27 mouse cellular contexts compared by ENCODE assay signal in the genomic region with DNA sequence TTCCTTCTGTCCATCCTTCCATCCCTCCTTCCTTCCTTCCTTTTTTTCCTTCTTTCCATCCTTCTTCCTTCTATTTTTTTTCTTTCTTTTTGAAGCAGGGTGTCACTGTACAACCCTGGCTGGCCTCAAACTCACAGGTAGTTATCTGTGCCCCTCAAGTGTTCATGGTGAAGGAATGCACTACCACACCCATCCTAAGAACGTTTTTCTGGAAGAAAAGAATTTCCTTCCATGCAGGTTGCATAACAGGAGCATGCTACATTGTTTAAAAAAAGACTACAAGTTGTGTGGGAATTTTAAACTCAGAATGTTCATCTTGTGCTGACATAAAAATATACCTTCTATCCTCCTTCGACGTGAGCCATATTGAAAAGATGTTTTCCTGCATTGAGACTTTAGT. TPM values are rescaled to one million over a fixed set of nuclear protein-coding genes. Genes with fewer than 3 reads are reported as not detected.
DNase-seq lines count a peak whose midpoint lies in the region; ATAC-seq and TF ChIP-seq lines count a peak whose summit lies in the region.
"Had no signal": no experiment of that assay in that cellular context is flagged by ENCODE, and none has a peak within 500 bp of the region (broad histone marks: within the 10 kb centered on the region; RNA-seq: fewer than 3 reads in every experiment).

No protein-coding gene starts in this region.

- no peak overlapping the region for H3K9ac ChIP-seq in forebrain, embryonic 11.5 days (ENCODE audit: low read length)
- H3K9ac ChIP-seq in hindbrain, postnatal 0 days (replicated peaks; ENCODE audit: low read length): no peak overlapping the region
- H3K9ac ChIP-seq: embryonic facial prominence, embryonic 13.5 days; forebrain, embryonic 12.5 days; forebrain, embryonic 15.5 days; hindbrain, embryonic 12.5 days; hindbrain, embryonic 15.5 days; intestine, embryonic 15.5 days had no signal

- H3K79me2 ChIP-seq in myocyte (ENCODE audit: control insufficient read depth, insufficient read depth): peaks cover 100% of the 10 kb centered on the region

- no peaks in the 10 kb centered on the region for H3K4me1 ChIP-seq in forebrain, embryonic 11.5 days (replicated peaks; ENCODE audit: control insufficient read depth, insufficient read depth, low read length)
- peaks cover 6% of the 10 kb centered on the region; the same call in 1 of the 2 replicates for H3K4me1 ChIP-seq in hindbrain, postnatal 0 days (ENCODE audit: insufficient read depth, low read length)
- H3K4me1 ChIP-seq: embryonic facial prominence, embryonic 10.5 days; embryonic facial prominence, embryonic 13.5 days; forebrain, embryonic 12.5 days; forebrain, embryonic 15.5 days; hindbrain, embryonic 12.5 days; intestine, embryonic 15.5 days had no signal

- no peak overlapping the region for H3K4me3 ChIP-seq in layer of hippocampus, adult 2 months
- H3K4me3 ChIP-seq in myocyte: no peak overlapping the region
- H3K4me3 ChIP-seq in forebrain, embryonic 11.5 days (ENCODE audit: low read depth, low read length): no peak overlapping the region
- H3K4me3 ChIP-seq in hindbrain, postnatal 0 days (ENCODE audit: low read length): no peak overlapping the region
- H3K4me3 ChIP-seq: embryonic facial prominence, embryonic 10.5 days; embryonic facial prominence, embryonic 13.5 days; forebrain, embryonic 12.5 days; forebrain, embryonic 15.5 days; gastrocnemius, adult 2 months; hindbrain, embryonic 12.5 days; hindbrain, embryonic 15.5 days; intestine, embryonic 15.5 days had no signal

- 83% methylated on average over 3 of the region's 3 CpGs for WGBS in forebrain, embryonic 11.5 days
- 83% methylated on average over 3 of the region's 3 CpGs for WGBS in hindbrain, postnatal 0 days

- no peaks in the 10 kb centered on the region for H3K9me3 ChIP-seq in forebrain, embryonic 11.5 days (ENCODE audit: control insufficient read depth, low read length)
- H3K9me3 ChIP-seq in hindbrain, postnatal 0 days (ENCODE audit: low read length): no peaks in the 10 kb centered on the region
- H3K9me3 ChIP-seq: embryonic facial prominence, embryonic 10.5 days; embryonic facial prominence, embryonic 13.5 days; forebrain, embryonic 12.5 days; forebrain, embryonic 15.5 days; hindbrain, embryonic 12.5 days; hindbrain, embryonic 15.5 days; intestine, embryonic 15.5 days had no signal

- peak overlapping the region; percentile 57; the same call in 1 of the 2 replicates for H3K27ac ChIP-seq in layer of hippocampus, adult 2 months
- H3K27ac ChIP-seq in forebrain, embryonic 11.5 days (ENCODE audit: low read depth, low read length): no peak overlapping the region
- no peak overlapping the region for H3K27ac ChIP-seq in hindbrain, postnatal 0 days
- H3K27ac ChIP-seq: embryonic facial prominence, embryonic 10.5 days; embryonic facial prominence, embryonic 13.5 days; forebrain, embryonic 12.5 days; forebrain, embryonic 15.5 days; gastrocnemius, adult 2 months; hindbrain, embryonic 12.5 days; hindbrain, embryonic 15.5 days; intestine, embryonic 15.5 days had no signal

- no peak for DNase-seq in layer of hippocampus, adult 2 months (ENCODE audit: low spot score in 2 of 2)
- no peak for DNase-seq in layer of hippocampus, postnatal 14 days (ENCODE audit: low spot score in 2 of 2)
- peak; percentile 27 for DNase-seq in 3T3-L1 (ENCODE audit: low read depth, low spot score)
- DNase-seq in brain, adult 2 months (ENCODE audit: low read depth, low spot score): peak; percentile 33
- DNase-seq in forebrain, embryonic 11.5 days (ENCODE audit: low spot score): no peak
- DNase-seq in hindbrain, postnatal 0 days (ENCODE audit: low spot score): no peak
- DNase-seq: adrenal gland, adult 8-10 months; adrenal gland, postnatal 36 days; cerebellum, adult 11 months; cerebellum, adult 2 months; cerebellum, adult 9-11 months; cerebellum, postnatal 25 days; embryo, embryonic 11 days; gastrocnemius, adult 2 months; gastrocnemius, postnatal 14 days had no signal

- H3ac ChIP-seq in myocyte (ENCODE audit: control insufficient read depth, insufficient read length): no peak overlapping the region

- H3K27me3 ChIP-seq in myocyte (ENCODE audit: control insufficient read depth, insufficient read depth, insufficient read length): no peaks in the 10 kb centered on the region
- no peaks in the 10 kb centered on the region for H3K27me3 ChIP-seq in forebrain, embryonic 11.5 days (ENCODE audit: control insufficient read depth, insufficient read depth, low read length)
- H3K27me3 ChIP-seq in hindbrain, postnatal 0 days (ENCODE audit: insufficient read depth, low read length): no peaks in the 10 kb centered on the region
- H3K27me3 ChIP-seq: embryonic facial prominence, embryonic 13.5 days; forebrain, embryonic 12.5 days; forebrain, embryonic 15.5 days; hindbrain, embryonic 12.5 days; hindbrain, embryonic 15.5 days; intestine, embryonic 15.5 days had no signal

- TF ChIP-seq CTCF in layer of hippocampus, adult 2 months (conservative IDR thresholded peaks at IDR 0.05): no peak
- TF ChIP-seq CTCF in hindbrain, postnatal 0 days (IDR thresholded peaks at IDR 0.05; ENCODE audit: low read depth): no peak

- ATAC-seq in forebrain, embryonic 11.5 days (replicated peaks; ENCODE audit: low FRiP score): no peak
- ATAC-seq in hindbrain, postnatal 0 days: no peak
- ATAC-seq: activated CD4-positive, CD25-positive, alpha-beta regulatory T cell, adult 4 months; forebrain, embryonic 15.5 days had no signal

- TF ChIP-seq POLR2A in myocyte (IDR thresholded peaks at IDR 0.05; ENCODE audit: insufficient read length, low read depth): no peak

- H3K36me3 ChIP-seq in myocyte (ENCODE audit: control insufficient read depth, insufficient read depth): no peaks in the 10 kb centered on the region
- no peaks in the 10 kb centered on the region for H3K36me3 ChIP-seq in forebrain, embryonic 11.5 days (ENCODE audit: control insufficient read depth, insufficient read depth, low read length)
- H3K36me3 ChIP-seq in hindbrain, postnatal 0 days (ENCODE audit: insufficient read depth, low read length): no peaks in the 10 kb centered on the region
- H3K36me3 ChIP-seq: embryonic facial prominence, embryonic 10.5 days; embryonic facial prominence, embryonic 13.5 days; forebrain, embryonic 12.5 days; forebrain, embryonic 15.5 days; hindbrain, embryonic 12.5 days; hindbrain, embryonic 15.5 days; intestine, embryonic 15.5 days had no signal

- H3K4me2 ChIP-seq in myocyte (ENCODE audit: low read depth): peak overlapping the region; percentile 67
- H3K4me2 ChIP-seq in forebrain, embryonic 11.5 days (ENCODE audit: low read depth, low read length, severe bottlenecking): no peak overlapping the region
- no peak overlapping the region for H3K4me2 ChIP-seq in hindbrain, postnatal 0 days (ENCODE audit: low read depth, low read length)
- H3K4me2 ChIP-seq: embryonic facial prominence, embryonic 13.5 days; forebrain, embryonic 12.5 days; forebrain, embryonic 15.5 days; heart, embryonic 11.5 days; hindbrain, embryonic 12.5 days; hindbrain, embryonic 15.5 days; intestine, embryonic 15.5 days had no signal

TF ChIP-seq in myocyte, 11 proteins besides CTCF, POLR2A, EP300 and RAD21:
- TF ChIP-seq REST (IDR thresholded peaks at IDR 0.05; ENCODE audit: insufficient read depth, insufficient read length): no peak
- no peak for TF ChIP-seq E2F4 (IDR thresholded peaks at IDR 0.05; ENCODE audit: insufficient read depth)
- TF ChIP-seq USF1 (IDR thresholded peaks at IDR 0.05; ENCODE audit: low read depth): no peak
- no peak for TF ChIP-seq CEBPB (IDR thresholded peaks at IDR 0.05; ENCODE audit: insufficient read depth, poor library complexity, severe bottlenecking)
- no peak for TF ChIP-seq SRF (IDR thresholded peaks at IDR 0.05; ENCODE audit: control insufficient read depth, insufficient read length, low read depth)
- no peak for TF ChIP-seq TCF12 (IDR thresholded peaks at IDR 0.05; ENCODE audit: insufficient read depth, poor library complexity, severe bottlenecking)
- TF ChIP-seq TCF3 (IDR thresholded peaks at IDR 0.05; ENCODE audit: insufficient read length, low read depth): no peak
- TF ChIP-seq MYOD1 (IDR thresholded peaks at IDR 0.05; ENCODE audit: control insufficient read depth in 1 of 3, insufficient read length in 2 of 3, low read depth in 2 of 3): no peak
- TF ChIP-seq POLR2AphosphoS2 (IDR thresholded peaks at IDR 0.05; ENCODE audit: insufficient read length, low read depth): no peak
- no peak for TF ChIP-seq MAX (IDR thresholded peaks at IDR 0.05; ENCODE audit: low read depth)
- TF ChIP-seq MYOG (IDR thresholded peaks at IDR 0.05; ENCODE audit: control insufficient read depth in 1 of 3, insufficient read depth in 1 of 3, insufficient read length in 2 of 3, low read depth in 2 of 3): no peak

RNA-seq across cellular contexts. Expression of gene Lurap1l, which starts 7.4 kb away (rescaled TPM):
- total RNA-seq in layer of hippocampus, adult 2 months (2021): 10 to 100 TPM; 31.1 to 34.2 TPM
- total RNA-seq in layer of hippocampus, postnatal 14 days (2021): 10 to 100 TPM; 18.8 to 20.4 TPM
- 15.9 TPM for polyA plus RNA-seq in myocyte (2012; fragmentation: generic; extraction: Trizol)
- polyA plus RNA-seq in forebrain, embryonic 11.5 days (2014; fragmentation: Nextera tagmentation; extraction: Ambion mirVana): 2.5 TPM in 2 replicates
- total RNA-seq in hindbrain, postnatal 0 days (2014; rRNA removed): 10.0 and 13.5 TPM in 2 replicates
- 9.1 and 9.5 TPM in 2 replicates for polyA plus RNA-seq in hindbrain, postnatal 0 days (2015; fragmentation: Nextera tagmentation; extraction: Ambion mirVana)
- total RNA-seq: common myeloid progenitor, adult 5-6 weeks; hematopoietic stem cell, adult 5-6 weeks had no signal
- polyA plus RNA-seq: activated CD4-positive, CD25-positive, alpha-beta regulatory T cell, adult 4 months had no signal

Comparison
In these comparisons a context has a peak if more than half of its experiments do, and no peak if none do; other contexts are left out.
1. DNase-seq: peak in 3T3-L1 (single experiment) and brain, adult 2 months (single experiment); none in layer of hippocampus, adult 2 months (0 of 2), layer of hippocampus, postnatal 14 days (0 of 2), forebrain, embryonic 11.5 days (single experiment) and hindbrain, postnatal 0 days (single experiment).